Mouse (Mus musculus) lung, postnatal 0 days (tissue): ENCODE measurements around the gene Lhfp. TPM values are rescaled to one million over a fixed set of nuclear protein-coding genes. Genes with fewer than 3 reads are reported as not detected.

Experiments
- ATAC-seq: fragments of 200-750 bp; cut with Nextera tagmentation; 2 replicates; pipeline ENCODE4 v1.8.0; 2017; ENCODE audit warnings: moderate library complexity
- DNase-seq: peaks from one replicate; pipeline ENCODE4 v3.0.0-alpha.2; 2016; ENCODE audit warnings: low spot score
- H3K27ac ChIP-seq: fragments of 300-500 bp; sonication (generic); 2 replicates; pipeline ENCODE4 v1.5.1; 2014; ENCODE audit warnings: antibody characterized with exemption, mild to moderate bottlenecking, low read length, mixed read lengths
- H3K27me3 ChIP-seq: fragments of 300-500 bp; sonication (generic); replicated peaks from 2 replicates; pipeline ENCODE4 v1.6.1; 2014; ENCODE audit warnings: low read length, mixed read lengths; ENCODE audit not compliant: insufficient read depth
- H3K36me3 ChIP-seq: fragments of 300-500 bp; sonication (generic); 2 replicates; pipeline ENCODE4 v1.6.1; 2014; ENCODE audit warnings: low read length, mixed read lengths; ENCODE audit not compliant: insufficient read depth
- H3K4me1 ChIP-seq: fragments of 300-500 bp; sonication (generic); 2 replicates; pipeline ENCODE4 v1.6.1; 2014; ENCODE audit warnings: antibody characterized with exemption, low read depth, low read length, mixed read lengths; ENCODE audit not compliant: insufficient read depth
- H3K4me2 ChIP-seq: fragments of 300-500 bp; sonication (generic); replicated peaks from 2 replicates; pipeline ENCODE4 v1.6.1; 2014; ENCODE audit warnings: low read depth, mild to moderate bottlenecking, low read length, moderate library complexity, mixed read lengths
- H3K4me3 ChIP-seq: fragments of 300-500 bp; sonication (generic); 2 replicates; pipeline ENCODE4 v1.5.1; 2014; ENCODE audit warnings: low read depth, low read length
- H3K9ac ChIP-seq: fragments of 300-500 bp; sonication (generic); replicated peaks from 2 replicates; pipeline ENCODE4 v1.6.1; 2014; ENCODE audit warnings: low read depth, mild to moderate bottlenecking
- H3K9me3 ChIP-seq: fragments of 300-500 bp; sonication (generic); 2 replicates; pipeline ENCODE4 v1.6.1; 2016; ENCODE audit warnings: low read length, mixed read lengths
- CTCF ChIP-seq: IDR thresholded peaks from 2 replicates; pipeline ENCODE4 v1.5.1; 2016; ENCODE audit warnings: antibody characterized with exemption, mild to moderate bottlenecking
- EP300 ChIP-seq: IDR thresholded peaks from 2 replicates; pipeline ENCODE4 v1.6.1; 2016; ENCODE audit warnings: antibody characterized with exemption, mild to moderate bottlenecking, control low read depth
- WGBS: fragments of 180-500 bp; shearing (Covaris S2); extraction: QIAGEN DNeasy Blood & Tissue Kit; methylation state at CpG from one replicate; pipeline ENCODE4 v1.1.7; 2014; 5-methylcytosine and 5-hydroxymethylcytosine counted together
- polyA plus RNA-seq: library from polyadenylated mRNA; unstranded; fragments of >200 nt; fragmentation: Nextera tagmentation; extraction: Ambion mirVana; gene quantifications from 2 replicates; pipeline ENCODE4 v1.2.1, GENCODE M21; 2015

The Lhfp gene
- polyA plus RNA-seq, 1 experiment from 2014 or later: 178 TPM

DNA sequence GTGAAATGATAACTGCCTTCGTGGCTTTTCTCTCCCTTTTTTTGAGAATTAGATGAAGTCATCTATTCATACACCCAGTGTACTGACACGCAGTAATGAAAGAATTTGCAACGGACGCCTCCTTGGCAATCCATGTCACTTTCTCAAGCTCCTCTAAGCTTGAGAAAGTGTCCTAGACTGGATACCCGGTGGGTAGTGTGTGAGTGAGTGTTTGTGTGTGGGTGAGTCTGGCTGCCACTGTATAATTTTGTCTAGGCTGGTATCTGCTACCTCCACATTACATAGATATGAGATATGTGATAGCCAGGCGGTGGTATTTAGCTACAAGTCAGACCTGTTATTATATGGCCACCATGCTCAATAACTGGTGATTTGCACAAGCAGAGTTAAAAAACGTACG is 1.6 kb upstream of the Lhfp start:
- Histone ChIP-seq H3K27ac (no peak overlapping the region), H3K9ac (no peak overlapping the region), H3K27me3 (no peaks in the 10 kb centered on the region), H3K4me3 (no peak overlapping the region), H3K4me2 (no peak overlapping the region), H3K4me1 (no peaks in the 10 kb centered on the region), H3K9me3 (no peaks in the 10 kb centered on the region), H3K36me3 (no peaks in the 10 kb centered on the region)
- ATAC-seq (no peak), DNase-seq (no peak)
- TF ChIP-seq CTCF (no peak), EP300 (no peak)
- 74% methylated on average over 8 of the region's 8 CpGs for WGBS

DNA sequence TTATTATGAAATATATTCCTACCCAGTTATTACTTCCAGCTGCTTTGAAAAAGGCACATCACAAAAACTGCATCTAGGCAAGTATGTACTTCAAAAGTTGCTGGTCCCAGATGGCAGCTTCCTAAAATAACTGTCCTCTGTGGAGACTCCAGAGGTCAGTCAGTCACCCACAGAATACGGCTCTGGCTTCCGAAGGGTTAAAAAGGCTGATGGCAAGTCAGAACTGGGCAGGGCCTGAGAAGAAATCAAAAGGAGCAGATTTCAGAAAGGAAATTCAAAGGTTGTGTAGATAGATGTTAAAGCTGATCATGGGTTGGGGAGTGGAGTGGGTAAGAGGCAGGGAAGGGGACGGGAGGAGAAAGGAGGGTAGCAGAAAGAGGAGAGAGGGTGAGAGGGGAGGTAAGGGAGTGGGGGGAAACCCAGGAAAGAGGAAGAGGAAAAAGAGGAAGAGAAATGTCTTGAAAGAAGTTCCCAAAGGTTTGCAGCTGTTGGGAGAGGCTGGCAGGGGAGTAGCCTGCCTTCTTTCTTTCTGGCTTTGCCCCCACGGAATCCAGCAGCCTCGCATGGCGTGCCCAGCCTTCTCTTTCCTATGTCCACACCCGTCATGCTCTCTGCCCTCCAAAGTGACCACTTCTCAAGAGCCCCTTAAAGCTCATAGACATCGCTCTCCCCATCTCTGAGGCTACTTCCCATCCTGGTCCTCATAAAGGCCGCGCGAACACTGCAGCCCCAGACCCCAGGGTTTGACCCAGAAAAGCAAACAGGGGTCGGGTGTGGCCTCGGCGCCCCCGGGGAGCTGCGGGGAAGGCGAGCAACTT is 526 bp upstream of the Lhfp start:
- no peaks in the 10 kb centered on the region for H3K9me3 ChIP-seq
- H3K9ac ChIP-seq: peak overlapping the region; percentile 51; the same call in 1 of the 2 replicates
- H3K4me1 ChIP-seq: peaks cover 2% of the 10 kb centered on the region; the same call in 1 of the 2 replicates
- H3K27me3 ChIP-seq: no peaks in the 10 kb centered on the region
- no peaks in the 10 kb centered on the region for H3K36me3 ChIP-seq
- 6% methylated on average over 15 of the region's 17 CpGs for WGBS
- ATAC-seq (peak; percentile 23; the same call in 1 of the 2 replicates), DNase-seq (peak; percentile 30)
- peak overlapping the region; percentile 83 for H3K4me2 ChIP-seq
- peak overlapping the region; percentile 68 for H3K27ac ChIP-seq
- H3K4me3 ChIP-seq: peak overlapping the region; percentile 73
- TF ChIP-seq CTCF (no peak), EP300 (no peak)

DNA sequence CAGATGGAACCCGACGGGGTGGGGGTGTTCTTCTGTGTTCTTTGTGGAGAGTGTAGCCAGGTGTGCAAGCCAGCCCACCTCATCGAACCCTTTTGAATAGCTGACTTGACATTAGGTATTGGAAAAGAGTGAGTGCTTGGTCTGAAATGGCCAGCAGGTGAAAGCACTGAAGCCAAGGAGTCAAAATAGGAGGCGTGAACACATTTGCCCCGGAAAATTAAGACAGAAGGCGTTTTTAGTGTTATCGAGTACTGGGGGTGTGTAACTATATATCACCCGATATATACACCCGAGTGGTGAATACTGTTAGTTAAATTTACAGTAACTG is 876 bp downstream of the Lhfp start:
- 20% methylated on average over 9 of the region's 9 CpGs for WGBS
- Histone ChIP-seq H3K4me1 (peaks cover 3% of the 10 kb centered on the region; the same call in 1 of the 2 replicates), H3K4me3 (peak overlapping the region; percentile 73), H3K27ac (0 out of 2 replicates have a peak overlapping the region, but pooled peaks have one; percentile 68), H3K36me3 (no peaks in the 10 kb centered on the region), H3K4me2 (peak overlapping the region; percentile 83), H3K9me3 (no peaks in the 10 kb centered on the region), H3K27me3 (no peaks in the 10 kb centered on the region), H3K9ac (peak overlapping the region; percentile 51; the same call in 1 of the 2 replicates)
- ATAC-seq (no peak), DNase-seq (no peak)
- TF ChIP-seq CTCF: no peak
- no peak for TF ChIP-seq EP300

DNA sequence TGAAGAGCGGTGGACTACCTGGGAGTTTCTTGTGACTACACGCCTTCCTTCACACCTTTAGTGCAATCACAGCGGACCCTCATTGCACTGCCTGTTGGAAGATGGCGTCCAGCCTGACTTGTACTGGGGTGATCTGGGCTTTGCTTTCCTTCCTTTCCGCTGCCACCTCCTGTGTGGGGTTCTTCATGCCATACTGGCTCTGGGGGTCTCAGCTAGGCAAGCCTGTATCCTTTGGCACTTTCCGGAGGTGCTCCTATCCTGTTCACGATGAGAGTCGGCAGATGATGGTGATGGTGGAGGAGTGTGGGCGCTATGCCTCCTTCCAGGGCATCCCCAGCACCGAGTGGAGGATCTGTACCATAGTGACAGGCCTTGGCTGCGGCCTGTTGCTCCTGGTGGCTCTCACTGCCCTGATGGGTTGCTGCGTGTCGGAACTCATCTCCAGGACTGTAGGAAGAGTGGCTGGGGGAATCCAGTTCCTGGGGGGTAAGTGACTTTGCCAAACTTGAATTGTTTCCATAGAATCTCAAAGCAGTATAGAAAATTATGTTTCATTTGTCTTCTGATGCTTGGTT is 2.0 kb downstream of the Lhfp start:
- peaks cover 3% of the 10 kb centered on the region; the same call in 1 of the 2 replicates for H3K4me1 ChIP-seq
- H3K27me3 ChIP-seq: no peaks in the 10 kb centered on the region
- no peaks in the 10 kb centered on the region for H3K9me3 ChIP-seq
- no peak overlapping the region for H3K9ac ChIP-seq
- no peak overlapping the region for H3K27ac ChIP-seq
- TF ChIP-seq CTCF: no peak
- TF ChIP-seq EP300: no peak
- peak overlapping the region; percentile 83 for H3K4me2 ChIP-seq
- H3K36me3 ChIP-seq: no peaks in the 10 kb centered on the region
- DNase-seq (no peak), ATAC-seq (no peak)
- 86% methylated on average over 13 of the region's 13 CpGs for WGBS
- peak overlapping the region; percentile 73 for H3K4me3 ChIP-seq

DNA sequence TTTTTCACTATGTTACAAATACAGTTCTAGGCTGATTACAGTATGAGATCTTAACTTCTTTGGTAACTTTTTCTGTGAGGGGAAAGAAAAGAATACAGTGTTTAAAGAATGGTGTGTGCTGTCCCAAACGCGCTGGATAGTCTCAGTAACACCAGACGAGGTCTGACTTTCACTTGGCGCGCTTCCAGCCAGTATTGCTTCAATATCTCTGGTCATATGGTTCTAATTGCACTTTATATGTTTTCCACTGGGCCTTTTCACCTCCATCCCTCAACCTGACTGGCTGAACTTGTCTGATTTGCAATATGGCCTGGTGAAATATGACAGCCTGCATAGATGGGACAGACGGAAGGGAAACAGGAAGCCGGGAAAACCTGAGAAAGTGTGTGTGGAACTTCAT is 2.9 kb downstream of the Lhfp start:
- Histone ChIP-seq H3K4me2 (peak overlapping the region; percentile 12), H3K4me1 (peaks cover 3% of the 10 kb centered on the region; the same call in 1 of the 2 replicates), H3K36me3 (no peaks in the 10 kb centered on the region), H3K9ac (no peak overlapping the region), H3K27me3 (no peaks in the 10 kb centered on the region), H3K9me3 (no peaks in the 10 kb centered on the region), H3K4me3 (no peak overlapping the region), H3K27ac (no peak overlapping the region)
- ATAC-seq (peak; percentile 55), DNase-seq (peak; percentile 84)
- WGBS: 41% methylated on average over 7 of the region's 7 CpGs
- TF ChIP-seq CTCF (no peak), EP300 (peak; percentile 20; the same call in 1 of the 2 replicates)

DNA sequence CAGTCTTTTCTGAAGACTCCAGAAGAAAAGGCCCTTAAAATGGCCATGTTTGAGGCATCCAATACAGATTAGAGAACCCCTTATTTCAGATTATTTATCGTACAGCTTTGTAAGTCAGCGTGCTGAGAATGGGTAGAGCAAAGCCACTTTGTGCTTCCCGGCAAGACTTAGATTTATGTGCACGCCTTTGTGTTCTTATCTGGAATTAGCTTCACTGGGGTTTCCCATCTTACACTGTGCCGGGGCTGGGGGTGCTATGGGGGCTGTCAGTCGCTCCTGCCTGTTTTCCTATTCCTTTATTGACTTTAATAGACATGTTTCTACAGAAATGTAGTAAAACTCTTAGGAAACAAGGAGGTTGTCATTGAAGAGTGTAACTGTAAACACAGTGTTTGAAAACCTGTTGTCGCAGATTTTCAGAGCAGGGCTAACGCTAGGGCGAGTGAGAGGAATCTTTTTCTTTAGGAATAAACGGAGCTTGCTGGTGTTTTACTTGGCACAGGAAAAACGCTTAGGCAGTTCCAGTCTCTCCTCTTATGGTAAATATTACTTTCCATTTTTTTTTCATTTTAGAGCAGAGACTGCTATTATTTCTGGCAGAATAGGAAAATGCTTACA is 3.5 kb downstream of the Lhfp start:
- 29% methylated on average over 11 of the region's 11 CpGs for WGBS
- Histone ChIP-seq H3K9ac (no peak overlapping the region), H3K36me3 (no peaks in the 10 kb centered on the region), H3K4me1 (peaks cover 3% of the 10 kb centered on the region; the same call in 1 of the 2 replicates), H3K27ac (peak overlapping the region; percentile 39; the same call in 1 of the 2 replicates), H3K9me3 (no peaks in the 10 kb centered on the region), H3K27me3 (no peaks in the 10 kb centered on the region), H3K4me2 (peak overlapping the region; percentile 12), H3K4me3 (no peak overlapping the region)
- TF ChIP-seq CTCF (no peak), EP300 (no peak)
- no peak for DNase-seq
- no peak for ATAC-seq
